ENCODE assay signal across 7 mouse cellular contexts in the genomic region with DNA sequence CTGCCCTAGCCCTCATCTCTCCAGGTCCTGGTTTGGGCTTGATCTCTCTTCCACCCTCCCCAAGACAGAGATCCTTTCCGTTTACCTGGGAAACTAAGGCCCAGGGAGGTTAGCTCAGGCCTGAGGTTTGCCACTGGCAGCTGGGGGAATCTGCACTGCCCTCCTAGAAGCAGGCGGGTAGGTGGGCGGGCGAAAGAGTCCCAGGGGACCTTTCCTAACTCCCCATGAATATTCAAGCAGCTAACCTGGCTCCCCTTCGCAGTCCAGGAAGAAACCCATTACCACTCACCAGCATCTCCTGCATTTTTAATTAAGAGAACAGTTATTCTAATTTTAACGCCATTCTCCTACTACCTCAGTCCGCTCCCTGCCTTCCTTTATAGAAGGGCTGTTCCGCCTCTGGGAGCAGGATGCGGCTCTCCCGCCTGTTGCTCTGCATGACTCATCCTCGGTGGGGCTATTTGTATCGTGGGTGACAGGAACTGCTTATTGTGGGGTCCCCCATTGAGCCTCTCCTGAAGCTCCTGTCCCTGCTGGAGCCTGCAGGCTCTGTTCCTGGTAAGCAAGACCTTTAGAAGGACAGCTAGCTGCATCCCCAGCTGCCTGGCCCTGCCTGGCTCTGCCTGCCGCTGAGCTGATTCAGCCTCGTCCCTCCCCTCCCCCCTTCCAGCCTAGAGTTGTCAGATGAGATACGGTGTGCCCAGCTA. TPM values are rescaled to one million over a fixed set of nuclear protein-coding genes. Genes with fewer than 3 reads are reported as not detected.
A peak's percentile ranks its signal among the peaks of the same experiment; 100 is the strongest.
DNase-seq lines count a peak whose midpoint lies in the region; ATAC-seq lines count a peak whose summit lies in the region.

No protein-coding gene starts in this region.

- H3K4me1 ChIP-seq in embryonic facial prominence, embryonic 13.5 days = peaks cover 8% of the 10 kb centered on the region
- 0 out of 2 replicates have a peak, but pooled peaks cover 4% of the 10 kb centered on the region for H3K4me1 ChIP-seq in intestine, embryonic 14.5 days (replicated peaks; ENCODE audit: control insufficient read depth, insufficient read depth, low read length)
- peaks cover 70% of the 10 kb centered on the region for H3K4me1 ChIP-seq in liver, embryonic 13.5 days (replicated peaks)
- no peaks in the 10 kb centered on the region; the same call in 1 of the 2 replicates for H3K4me1 ChIP-seq in stomach, embryonic 15.5 days

- H3K4me3 ChIP-seq in embryonic facial prominence, embryonic 13.5 days = no peak overlapping the region
- 0 out of 2 replicates have a peak overlapping the region, but pooled peaks have one; percentile 6 for H3K4me3 ChIP-seq in intestine, embryonic 14.5 days (ENCODE audit: low read depth, low read length)
- no peak overlapping the region; the same call in 1 of the 2 replicates for H3K4me3 ChIP-seq in liver, embryonic 13.5 days (replicated peaks)
- H3K4me3 ChIP-seq in stomach, embryonic 15.5 days (replicated peaks) = no peak overlapping the region

- H3K4me2 ChIP-seq in embryonic facial prominence, embryonic 13.5 days = peak overlapping the region; percentile 39
- H3K4me2 ChIP-seq in intestine, embryonic 14.5 days (ENCODE audit: low read length) = peak overlapping the region; percentile 33
- H3K4me2 ChIP-seq in liver, embryonic 13.5 days = peak overlapping the region; percentile 44; the same call in 1 of the 2 replicates
- H3K4me2 ChIP-seq in stomach, embryonic 15.5 days = peak overlapping the region; percentile 19

- no peak overlapping the region for H3K9ac ChIP-seq in embryonic facial prominence, embryonic 13.5 days
- H3K9ac ChIP-seq in intestine, embryonic 14.5 days (ENCODE audit: low read length) = no peak overlapping the region
- peak overlapping the region; percentile 37 for H3K9ac ChIP-seq in liver, embryonic 13.5 days
- no peak overlapping the region for H3K9ac ChIP-seq in stomach, embryonic 15.5 days

- H3K27ac ChIP-seq in embryonic facial prominence, embryonic 13.5 days = no peak overlapping the region
- no peak overlapping the region for H3K27ac ChIP-seq in intestine, embryonic 14.5 days (ENCODE audit: low read depth)
- H3K27ac ChIP-seq in liver, embryonic 13.5 days = peak overlapping the region; percentile 35
- no peak overlapping the region for H3K27ac ChIP-seq in stomach, embryonic 15.5 days

- peak; percentile 27 for DNase-seq in urinary bladder, postnatal 25 days (ENCODE audit: low spot score)
- no peak for DNase-seq in urinary bladder, postnatal 4 days (ENCODE audit: low spot score in 2 of 2)
- DNase-seq in intestine, embryonic 14.5 days (ENCODE audit: low spot score) = peak; percentile 67
- no peak for DNase-seq in liver, embryonic 13.5 days
- no peak for DNase-seq in gastrocnemius, postnatal 25 days

- peaks cover 10% of the 10 kb centered on the region; the same call in 1 of the 2 replicates for H3K27me3 ChIP-seq in embryonic facial prominence, embryonic 13.5 days
- no peaks in the 10 kb centered on the region for H3K27me3 ChIP-seq in intestine, embryonic 14.5 days (replicated peaks; ENCODE audit: control insufficient read depth, insufficient read depth, low read length)
- no peaks in the 10 kb centered on the region for H3K27me3 ChIP-seq in liver, embryonic 13.5 days
- H3K27me3 ChIP-seq in stomach, embryonic 15.5 days (replicated peaks) = no peaks in the 10 kb centered on the region

- no peaks in the 10 kb centered on the region for H3K36me3 ChIP-seq in embryonic facial prominence, embryonic 13.5 days
- H3K36me3 ChIP-seq in intestine, embryonic 14.5 days (ENCODE audit: control insufficient read depth, insufficient read depth, low read length) = no peaks in the 10 kb centered on the region
- H3K36me3 ChIP-seq in liver, embryonic 13.5 days = no peaks in the 10 kb centered on the region
- no peaks in the 10 kb centered on the region for H3K36me3 ChIP-seq in stomach, embryonic 15.5 days

- no peaks in the 10 kb centered on the region for H3K9me3 ChIP-seq in embryonic facial prominence, embryonic 13.5 days
- H3K9me3 ChIP-seq in intestine, embryonic 14.5 days (ENCODE audit: control insufficient read depth, low read length) = no peaks in the 10 kb centered on the region
- H3K9me3 ChIP-seq in liver, embryonic 13.5 days (replicated peaks) = no peaks in the 10 kb centered on the region
- no peaks in the 10 kb centered on the region for H3K9me3 ChIP-seq in stomach, embryonic 15.5 days

- 10% methylated on average over 15 of the region's 15 CpGs for WGBS in embryonic facial prominence, embryonic 13.5 days
- WGBS in intestine, embryonic 14.5 days = 18% methylated on average over 15 of the region's 15 CpGs
- WGBS in liver, embryonic 13.5 days (ENCODE audit: insufficient replicate concordance) = 30% methylated on average over 15 of the region's 15 CpGs
- WGBS in stomach, embryonic 15.5 days = 20% methylated on average over 15 of the region's 15 CpGs

- no peak for ATAC-seq in embryonic facial prominence, embryonic 13.5 days (ENCODE audit: insufficient number of reproducible peaks, insufficient read depth, low FRiP score, low TSS enrichment, low read depth)
- ATAC-seq in intestine, embryonic 14.5 days (replicated peaks; ENCODE audit: low FRiP score, low TSS enrichment, low read depth) = no peak; the same call in 1 of the 2 replicates
- ATAC-seq in liver, embryonic 13.5 days (ENCODE audit: low read depth) = peak; percentile 46; the same call in 1 of the 2 replicates
- 0 out of 2 replicates have a peak, but pooled peaks have one; percentile 29 for ATAC-seq in stomach, embryonic 15.5 days (ENCODE audit: insufficient read depth, low FRiP score, low read depth)

RNA-seq across cellular contexts. Expression of a gene that starts 12.5 kb away (rescaled TPM):
- 11.6 and 13.1 TPM in 2 replicates for polyA plus RNA-seq in embryonic facial prominence, embryonic 13.5 days (2015; fragmentation: Nextera tagmentation; extraction: Ambion mirVana)
- 12.9 and 13.0 TPM in 2 replicates for polyA plus RNA-seq in intestine, embryonic 14.5 days (2014; fragmentation: Nextera tagmentation; extraction: Ambion mirVana)
- polyA plus RNA-seq in liver, embryonic 13.5 days (2015; fragmentation: Nextera tagmentation; extraction: Ambion mirVana) = 2.6 and 3.4 TPM in 2 replicates
- polyA plus RNA-seq in stomach, embryonic 15.5 days (2015; fragmentation: Nextera tagmentation; extraction: Ambion mirVana) = 8.9 and 10.7 TPM in 2 replicates
- total RNA-seq in gastrocnemius, postnatal 25 days (2021) = 10 to 100 TPM; 57.7 to 63.6 TPM

Comparison
In these comparisons a context has a peak if more than half of its experiments do, and no peak if none do; other contexts are left out.
1. DNase-seq: peak in urinary bladder, postnatal 25 days (single experiment) and intestine, embryonic 14.5 days (single experiment); none in urinary bladder, postnatal 4 days (0 of 2), liver, embryonic 13.5 days (single experiment) and gastrocnemius, postnatal 25 days (single experiment).
2. ATAC-seq: peak in liver, embryonic 13.5 days (single experiment) and stomach, embryonic 15.5 days (single experiment); none in embryonic facial prominence, embryonic 13.5 days (single experiment) and intestine, embryonic 14.5 days (single experiment).
3. Peak in every context shown above with its lines, with median percentiles within 50 percentile points of each other: H3K4me2 ChIP-seq.